Mouse (Mus musculus) myocyte (in vitro differentiated cells): Measurements from ENCODE around the gene Sema3b. TPM values are rescaled to one million over a fixed set of nuclear protein-coding genes. Genes with fewer than 3 reads are reported as not detected.

Experiments
- H3K27me3 ChIP-seq: one replicate; pipeline ENCODE4 v1.6.1; 2011; ENCODE audit not compliant: control insufficient read depth, insufficient read depth, insufficient read length
- H3K36me3 ChIP-seq: one replicate; pipeline ENCODE4 v1.6.1; 2011; ENCODE audit not compliant: control insufficient read depth, insufficient read depth
- H3K4me2 ChIP-seq: one replicate; pipeline ENCODE4 v1.6.1; 2011; ENCODE audit warnings: low read depth, control low read depth
- H3K4me3 ChIP-seq: one replicate; pipeline ENCODE4 v1.5.1; 2011; ENCODE audit warnings: mild to moderate bottlenecking, control low read depth, moderate library complexity
- H3K79me2 ChIP-seq: one replicate; pipeline ENCODE4 v1.6.1; 2011; ENCODE audit not compliant: control insufficient read depth, insufficient read depth
- H3ac ChIP-seq: one replicate; pipeline ENCODE4 v1.6.1; 2011; ENCODE audit not compliant: control insufficient read depth, insufficient read length
- CEBPB ChIP-seq: IDR thresholded peaks from 2 replicates; pipeline ENCODE4 v1.6.1; 2011; ENCODE audit warnings: mild to moderate bottlenecking, moderate library complexity; ENCODE audit not compliant: poor library complexity, insufficient read depth, severe bottlenecking
- E2F4 ChIP-seq: IDR thresholded peaks from one replicate; pipeline ENCODE4 v1.6.1; 2011; ENCODE audit warnings: mild to moderate bottlenecking, control low read depth, moderate library complexity; ENCODE audit not compliant: insufficient read depth
- MAX ChIP-seq: IDR thresholded peaks from one replicate; pipeline ENCODE4 v1.6.1; 2011; ENCODE audit warnings: low read depth, mild to moderate bottlenecking, control low read depth
- MYOD1 ChIP-seq, 3 experiments: IDR thresholded peaks; one replicate each; pipeline ENCODE4 v1.6.1; 2011; ENCODE audit warnings: control low read depth in 2 of 3, low read depth in 2 of 3, mild to moderate bottlenecking in 2 of 3, moderate library complexity in 1 of 3; ENCODE audit not compliant: insufficient read length in 2 of 3, control insufficient read depth in 1 of 3
- MYOG ChIP-seq, 3 experiments: IDR thresholded peaks; one replicate each; pipeline ENCODE4 v1.6.1; 2011; ENCODE audit warnings: control low read depth in 2 of 3, low read depth in 2 of 3, mild to moderate bottlenecking in 2 of 3; ENCODE audit not compliant: insufficient read length in 2 of 3, control insufficient read depth in 1 of 3, insufficient read depth in 1 of 3
- POLR2A ChIP-seq: IDR thresholded peaks from one replicate; pipeline ENCODE4 v1.6.1; 2011; ENCODE audit warnings: low read depth, mild to moderate bottlenecking, control low read depth, moderate library complexity; ENCODE audit not compliant: insufficient read length
- POLR2AphosphoS2 ChIP-seq: IDR thresholded peaks from one replicate; pipeline ENCODE4 v1.6.1; 2011; ENCODE audit warnings: low read depth, control low read depth; ENCODE audit not compliant: insufficient read length
- REST ChIP-seq: IDR thresholded peaks from one replicate; pipeline ENCODE4 v1.6.1; 2011; ENCODE audit warnings: mild to moderate bottlenecking, control low read depth, moderate library complexity; ENCODE audit not compliant: insufficient read depth, insufficient read length
- SRF ChIP-seq: IDR thresholded peaks from one replicate; pipeline ENCODE4 v1.6.1; 2011; ENCODE audit warnings: low read depth; ENCODE audit not compliant: control insufficient read depth, insufficient read length
- TCF12 ChIP-seq: IDR thresholded peaks from one replicate; pipeline ENCODE4 v1.6.1; 2011; ENCODE audit warnings: mild to moderate bottlenecking, control low read depth; ENCODE audit not compliant: poor library complexity, insufficient read depth, severe bottlenecking
- TCF3 ChIP-seq: IDR thresholded peaks from one replicate; pipeline ENCODE4 v1.6.1; 2011; ENCODE audit warnings: low read depth, control low read depth; ENCODE audit not compliant: insufficient read length
- USF1 ChIP-seq: IDR thresholded peaks from one replicate; pipeline ENCODE4 v1.6.1; 2011; ENCODE audit warnings: low read depth, mild to moderate bottlenecking, control low read depth, moderate library complexity
- polyA plus RNA-seq: library from polyadenylated mRNA; unstranded; fragments of >200 nt; fragmentation: generic; extraction: Trizol; gene quantifications from one replicate; pipeline ENCODE4 v1.2.1, GENCODE M21; 2012; ENCODE audit warnings: missing spikeins

Gene Sema3b
- polyA plus RNA-seq, 1 experiment, result 59.9 TPM

GRCm38 (mm10) chr9:107607036-107607435 lies 2.0 kb downstream of the Sema3b start:
- TF ChIP-seq MYOD1 (IDR thresholded peaks at IDR 0.05; ENCODE audit: control insufficient read depth in 1 of 3, insufficient read length in 2 of 3, low read depth in 2 of 3) (peak in 1 of 3 experiments; percentile 54), E2F4 (no peak), MYOG (IDR thresholded peaks at IDR 0.05; ENCODE audit: control insufficient read depth in 1 of 3, insufficient read depth in 1 of 3, insufficient read length in 2 of 3, low read depth in 2 of 3) (peak in 1 of 3 experiments; percentile 65)
- Histone ChIP-seq H3K79me2 (no peaks in the 10 kb centered on the region), H3K27me3 (no peaks in the 10 kb centered on the region), H3K36me3 (no peaks in the 10 kb centered on the region), H3K4me3 (peak overlapping the region; percentile 36), H3K4me2 (peak overlapping the region; percentile 92), H3ac (no peak overlapping the region)

- TF ChIP-seq MAX, result no peak
- TF ChIP-seq MYOD1 (IDR thresholded peaks at IDR 0.05; ENCODE audit: control insufficient read depth in 1 of 3, insufficient read length in 2 of 3, low read depth in 2 of 3), result peak in 2 of 3 experiments; percentile 77 to 80
- no peak for TF ChIP-seq SRF
- TF ChIP-seq CEBPB, result no peak
- no peak for TF ChIP-seq TCF3
- TF ChIP-seq USF1, result no peak
- TF ChIP-seq POLR2AphosphoS2, result peak; percentile 58
- no peak for TF ChIP-seq REST
- no peak for TF ChIP-seq TCF12
- TF ChIP-seq MYOG (IDR thresholded peaks at IDR 0.05; ENCODE audit: control insufficient read depth in 1 of 3, insufficient read depth in 1 of 3, insufficient read length in 2 of 3, low read depth in 2 of 3), result peak in 1 of 3 experiments; percentile 66
- peak; percentile 59 for TF ChIP-seq POLR2A
- no peak for TF ChIP-seq E2F4
- Histone ChIP-seq H3K4me2 (peak overlapping the region; percentile 92), H3K27me3 (no peaks in the 10 kb centered on the region), H3K36me3 (no peaks in the 10 kb centered on the region), H3K4me3 (peak overlapping the region; percentile 36), H3K79me2 (no peaks in the 10 kb centered on the region), H3ac (no peak overlapping the region)
These were observed 2.4 kb downstream of the Sema3b start for GRCm38 (mm10) chr9:107606591-107606990.

DNA sequence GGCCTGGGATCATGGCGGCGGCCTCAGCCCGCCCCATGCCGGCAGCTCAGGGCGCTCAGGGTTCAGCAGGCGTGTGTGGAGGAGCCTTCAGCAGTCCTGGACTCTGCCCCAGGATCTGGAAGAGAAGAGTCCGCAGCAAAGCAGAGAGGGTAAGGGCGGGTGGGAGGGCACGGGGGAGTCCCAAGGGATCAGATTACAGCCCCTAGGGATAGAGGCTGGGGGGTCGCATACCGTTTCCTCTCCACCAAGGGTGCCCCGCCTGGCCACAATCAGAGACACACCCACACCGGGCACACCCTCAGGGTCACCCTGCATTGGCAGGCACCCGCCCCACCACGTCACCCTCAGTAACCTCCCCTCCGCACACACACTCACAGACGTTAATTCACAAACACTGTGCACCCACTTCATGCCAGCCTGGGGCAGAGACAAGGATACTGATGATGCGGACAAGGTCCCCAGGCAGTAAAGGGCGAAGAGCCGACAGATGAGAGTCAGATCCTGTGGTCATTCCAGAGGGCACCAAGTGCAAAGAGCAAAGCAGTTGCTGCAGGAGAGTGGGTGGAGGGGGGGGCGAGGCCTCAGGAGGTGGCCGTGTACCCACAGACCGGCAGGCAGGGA lies 3.9 kb downstream of the Sema3b start:
- peak overlapping the region; percentile 36 for H3K4me3 ChIP-seq
- peak overlapping the region; percentile 92 for H3K4me2 ChIP-seq

DNA sequence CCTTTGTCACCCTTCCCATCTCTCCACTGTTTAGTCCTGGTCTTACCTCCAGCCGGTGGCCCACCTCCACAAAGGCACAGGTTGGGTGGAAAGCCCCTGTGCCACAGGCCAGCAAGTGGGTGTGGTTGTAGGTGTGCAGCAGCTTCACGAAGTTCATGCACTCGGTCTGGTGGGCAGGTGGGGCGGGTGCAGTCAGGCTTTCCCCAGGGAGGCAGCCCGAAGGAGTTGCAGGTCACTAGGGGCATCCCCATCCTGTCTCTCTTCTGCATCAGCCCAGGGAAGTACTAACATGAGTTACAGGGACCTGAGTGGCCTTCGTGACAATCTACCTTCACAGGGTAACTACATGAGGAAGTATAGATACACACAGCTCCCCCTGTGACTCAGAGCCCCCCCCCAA lies 5.8 kb downstream of the Sema3b start:
- H3ac ChIP-seq, result no peak overlapping the region
- no peaks in the 10 kb centered on the region for H3K79me2 ChIP-seq
- peaks cover 7% of the 10 kb centered on the region for H3K36me3 ChIP-seq
- H3K4me2 ChIP-seq, result no peak overlapping the region
- TF ChIP-seq MYOD1 (IDR thresholded peaks at IDR 0.05; ENCODE audit: control insufficient read depth in 1 of 3, insufficient read length in 2 of 3, low read depth in 2 of 3), result no peak
- no peak for TF ChIP-seq TCF3
- TF ChIP-seq MAX, result no peak
- TF ChIP-seq E2F4, result no peak
- TF ChIP-seq CEBPB, result no peak
- no peak for TF ChIP-seq POLR2A
- no peak for TF ChIP-seq SRF
- TF ChIP-seq MYOG (IDR thresholded peaks at IDR 0.05; ENCODE audit: control insufficient read depth in 1 of 3, insufficient read depth in 1 of 3, insufficient read length in 2 of 3, low read depth in 2 of 3), result no peak
- TF ChIP-seq POLR2AphosphoS2, result no peak
- TF ChIP-seq TCF12, result no peak
- no peak for TF ChIP-seq REST
- no peak for TF ChIP-seq USF1
- no peak overlapping the region for H3K4me3 ChIP-seq
- H3K27me3 ChIP-seq, result no peaks in the 10 kb centered on the region

More for the DNA sequence above, 3.9 kb downstream of the Sema3b start:
- Histone ChIP-seq H3K79me2 (no peaks in the 10 kb centered on the region), H3K36me3 (peaks cover 7% of the 10 kb centered on the region), H3K27me3 (no peaks in the 10 kb centered on the region), H3ac (peak overlapping the region; percentile 8)
- TF ChIP-seq MYOG (IDR thresholded peaks at IDR 0.05; ENCODE audit: control insufficient read depth in 1 of 3, insufficient read depth in 1 of 3, insufficient read length in 2 of 3, low read depth in 2 of 3), result peak in 2 of 3 experiments; percentile 67 to 69
- no peak for TF ChIP-seq USF1
- TF ChIP-seq MYOD1 (IDR thresholded peaks at IDR 0.05; ENCODE audit: control insufficient read depth in 1 of 3, insufficient read length in 2 of 3, low read depth in 2 of 3), result peak in 1 of 3 experiments; percentile 44
- no peak for TF ChIP-seq TCF3
- no peak for TF ChIP-seq E2F4
- TF ChIP-seq CEBPB, result no peak
- TF ChIP-seq REST, result no peak
- TF ChIP-seq SRF, result no peak
- TF ChIP-seq POLR2AphosphoS2, result no peak
- TF ChIP-seq POLR2A, result peak; percentile 52
- no peak for TF ChIP-seq TCF12
- TF ChIP-seq MAX, result no peak
